9 mouse cellular contexts compared by ENCODE assay signal in genomic region chr19:5818590-5818977, GRCm38 (mm10). TPM values are rescaled to one million over a fixed set of nuclear protein-coding genes. Genes with fewer than 3 reads are reported as not detected.
DNase-seq lines count a peak whose midpoint lies in the region; ATAC-seq and TF ChIP-seq lines count a peak whose summit lies in the region.
"Had no signal": no experiment of that assay in that cellular context is flagged by ENCODE, and none has a peak within 500 bp of the region (broad histone marks: within the 10 kb centered on the region; RNA-seq: fewer than 3 reads in every experiment).

No protein-coding gene starts in this region.

- ATAC-seq in heart, embryonic 12.5 days (ENCODE audit: insufficient number of reproducible peaks, low FRiP score): no peak
- peak; percentile 27; the same call in 1 of the 2 replicates for ATAC-seq in midbrain, embryonic 12.5 days (ENCODE audit: low FRiP score, low read depth)
- no peak for ATAC-seq in midbrain, embryonic 14.5 days (ENCODE audit: low FRiP score, low TSS enrichment)
- no peak for ATAC-seq in intestine, embryonic 16.5 days
- no peak for ATAC-seq in stomach, postnatal 0 days (ENCODE audit: low FRiP score, low TSS enrichment)

- peak overlapping the region; percentile 5; the same call in 1 of the 2 replicates for H3K27ac ChIP-seq in heart, embryonic 12.5 days (ENCODE audit: poor library complexity, severe bottlenecking)
- H3K27ac ChIP-seq in midbrain, embryonic 12.5 days (replicated peaks): no peak overlapping the region
- no peak overlapping the region for H3K27ac ChIP-seq in midbrain, embryonic 14.5 days (replicated peaks; ENCODE audit: low read depth, low read length)
- H3K27ac ChIP-seq in intestine, embryonic 16.5 days (ENCODE audit: low read length): 0 out of 2 replicates have a peak overlapping the region, but pooled peaks have one; percentile 46
- H3K27ac ChIP-seq in stomach, postnatal 0 days (replicated peaks): peak overlapping the region; percentile 91

- no peak for DNase-seq in heart, postnatal 4 days
- no peak for DNase-seq in midbrain, embryonic 14.5 days
- DNase-seq in stomach, postnatal 0 days (ENCODE audit: low spot score): no peak
- no peak for DNase-seq in right cerebral cortex, adult 18-20 months
- DNase-seq in frontal cortex, postnatal 14 days (ENCODE audit: low spot score in 2 of 2): no peak

- H3K4me3 ChIP-seq in heart, embryonic 12.5 days: no peak overlapping the region
- H3K4me3 ChIP-seq in midbrain, embryonic 12.5 days: no peak overlapping the region
- H3K4me3 ChIP-seq in midbrain, embryonic 14.5 days (replicated peaks; ENCODE audit: low read depth, low read length): no peak overlapping the region
- H3K4me3 ChIP-seq in intestine, embryonic 16.5 days (ENCODE audit: low read length): no peak overlapping the region
- no peak overlapping the region for H3K4me3 ChIP-seq in stomach, postnatal 0 days (ENCODE audit: low read depth, low read length)

- no peaks in the 10 kb centered on the region for H3K27me3 ChIP-seq in heart, embryonic 12.5 days (replicated peaks)
- H3K27me3 ChIP-seq in midbrain, embryonic 12.5 days: no peaks in the 10 kb centered on the region
- H3K27me3 ChIP-seq in midbrain, embryonic 14.5 days (ENCODE audit: control insufficient read depth, insufficient read depth, low read length): no peaks in the 10 kb centered on the region
- no peaks in the 10 kb centered on the region for H3K27me3 ChIP-seq in intestine, embryonic 16.5 days (replicated peaks; ENCODE audit: control insufficient read depth, insufficient read depth, low read length)
- H3K27me3 ChIP-seq in stomach, postnatal 0 days (ENCODE audit: control insufficient read depth, insufficient read depth, low read length): no peaks in the 10 kb centered on the region
- H3K27me3 ChIP-seq: forebrain, embryonic 15.5 days had no signal

- H3K9ac ChIP-seq in heart, embryonic 12.5 days: peak overlapping the region; percentile 55; the same call in 1 of the 2 replicates
- H3K9ac ChIP-seq in midbrain, embryonic 12.5 days (replicated peaks): no peak overlapping the region
- no peak overlapping the region for H3K9ac ChIP-seq in midbrain, embryonic 14.5 days (replicated peaks; ENCODE audit: low read length)
- H3K9ac ChIP-seq in intestine, embryonic 16.5 days (ENCODE audit: low read depth, low read length): 0 out of 2 replicates have a peak overlapping the region, but pooled peaks have one; percentile 43
- H3K9ac ChIP-seq in stomach, postnatal 0 days (ENCODE audit: low read length): no peak overlapping the region

- no peaks in the 10 kb centered on the region for H3K36me3 ChIP-seq in heart, embryonic 12.5 days
- no peaks in the 10 kb centered on the region for H3K36me3 ChIP-seq in midbrain, embryonic 12.5 days
- H3K36me3 ChIP-seq in midbrain, embryonic 14.5 days (ENCODE audit: control insufficient read depth, insufficient read depth, low read length): no peaks in the 10 kb centered on the region
- H3K36me3 ChIP-seq in intestine, embryonic 16.5 days (ENCODE audit: control insufficient read depth, insufficient read depth, low read length): no peaks in the 10 kb centered on the region
- H3K36me3 ChIP-seq in stomach, postnatal 0 days (ENCODE audit: control insufficient read depth, insufficient read depth, low read length): no peaks in the 10 kb centered on the region
- H3K36me3 ChIP-seq: forebrain, embryonic 15.5 days had no signal

- TF ChIP-seq CTCF in stomach, postnatal 0 days (IDR thresholded peaks at IDR 0.05; ENCODE audit: low read depth): no peak

- peaks cover 50% of the 10 kb centered on the region for H3K4me1 ChIP-seq in heart, embryonic 12.5 days (replicated peaks)
- H3K4me1 ChIP-seq in midbrain, embryonic 12.5 days: peaks cover 25% of the 10 kb centered on the region
- H3K4me1 ChIP-seq in midbrain, embryonic 14.5 days (ENCODE audit: control insufficient read depth, insufficient read depth, low read length): peaks cover 11% of the 10 kb centered on the region
- H3K4me1 ChIP-seq in intestine, embryonic 16.5 days (ENCODE audit: control insufficient read depth, insufficient read depth, low read length): peaks cover 46% of the 10 kb centered on the region
- peaks cover 3% of the 10 kb centered on the region for H3K4me1 ChIP-seq in stomach, postnatal 0 days (replicated peaks; ENCODE audit: control insufficient read depth, insufficient read depth)

- no peak for TF ChIP-seq EP300 in stomach, postnatal 0 days (optimal IDR thresholded peaks at IDR 0.05)

- H3K9me3 ChIP-seq in heart, embryonic 12.5 days (replicated peaks): no peaks in the 10 kb centered on the region
- H3K9me3 ChIP-seq in midbrain, embryonic 12.5 days: no peaks in the 10 kb centered on the region
- H3K9me3 ChIP-seq in midbrain, embryonic 14.5 days (ENCODE audit: control insufficient read depth, low read length): no peaks in the 10 kb centered on the region
- H3K9me3 ChIP-seq in intestine, embryonic 16.5 days (ENCODE audit: control insufficient read depth, low read length): no peaks in the 10 kb centered on the region
- H3K9me3 ChIP-seq in stomach, postnatal 0 days (ENCODE audit: control insufficient read depth, low read length): no peaks in the 10 kb centered on the region
- H3K9me3 ChIP-seq: forebrain, embryonic 15.5 days had no signal

- H3K4me2 ChIP-seq in heart, embryonic 12.5 days: no peak overlapping the region
- H3K4me2 ChIP-seq in midbrain, embryonic 12.5 days (replicated peaks): no peak overlapping the region
- no peak overlapping the region for H3K4me2 ChIP-seq in midbrain, embryonic 14.5 days (ENCODE audit: low read length)
- no peak overlapping the region for H3K4me2 ChIP-seq in intestine, embryonic 16.5 days (ENCODE audit: low read depth, low read length)
- H3K4me2 ChIP-seq in stomach, postnatal 0 days (replicated peaks; ENCODE audit: low read depth): no peak overlapping the region

- 74% methylated on average over 6 of the region's 6 CpGs for WGBS in heart, embryonic 12.5 days
- 73% methylated on average over 6 of the region's 6 CpGs for WGBS in midbrain, embryonic 12.5 days
- WGBS in midbrain, embryonic 14.5 days: 74% methylated on average over 6 of the region's 6 CpGs
- WGBS in intestine, embryonic 16.5 days: 70% methylated on average over 6 of the region's 6 CpGs
- WGBS in stomach, postnatal 0 days: 74% methylated on average over 6 of the region's 6 CpGs

RNA-seq across cellular contexts. Expression of gene Scyl1, which starts 47.4 kb away (rescaled TPM):
- polyA plus RNA-seq in heart, embryonic 12.5 days (2016; fragmentation: Nextera tagmentation; extraction: Ambion mirVana): 68.1 and 68.9 TPM in 2 replicates
- total RNA-seq in heart, postnatal 4 days (2021): 10 to 100 TPM; 60.6 to 69.0 TPM
- polyA plus RNA-seq in midbrain, embryonic 12.5 days (2016; fragmentation: Nextera tagmentation; extraction: Ambion mirVana): 63.6 and 68.4 TPM in 2 replicates
- 73.5 and 78.2 TPM in 2 replicates for polyA plus RNA-seq in midbrain, embryonic 14.5 days (2014; fragmentation: Nextera tagmentation; extraction: Ambion mirVana)
- polyA plus RNA-seq in intestine, embryonic 16.5 days (2015; fragmentation: Nextera tagmentation; extraction: Ambion mirVana): 58.9 and 64.3 TPM in 2 replicates
- 38.1 and 40.9 TPM in 2 replicates for polyA plus RNA-seq in stomach, postnatal 0 days (2015; fragmentation: Nextera tagmentation; extraction: Ambion mirVana)

RNA-seq across cellular contexts. Expression of gene Frmd8, which starts 56.5 kb away (rescaled TPM):
- 33.7 and 34.2 TPM in 2 replicates for polyA plus RNA-seq in heart, embryonic 12.5 days (2016; fragmentation: Nextera tagmentation; extraction: Ambion mirVana)
- 10 to 100 TPM; 18.6 to 20.9 TPM for total RNA-seq in heart, postnatal 4 days (2021)
- polyA plus RNA-seq in midbrain, embryonic 12.5 days (2016; fragmentation: Nextera tagmentation; extraction: Ambion mirVana): 22.3 and 24.8 TPM in 2 replicates
- 8.3 and 12.2 TPM in 2 replicates for polyA plus RNA-seq in midbrain, embryonic 14.5 days (2014; fragmentation: Nextera tagmentation; extraction: Ambion mirVana)
- polyA plus RNA-seq in intestine, embryonic 16.5 days (2015; fragmentation: Nextera tagmentation; extraction: Ambion mirVana): 31.1 and 31.7 TPM in 2 replicates
- polyA plus RNA-seq in stomach, postnatal 0 days (2015; fragmentation: Nextera tagmentation; extraction: Ambion mirVana): 13.8 and 18.8 TPM in 2 replicates

RNA-seq across cellular contexts. Expression of gene Slc25a45, which starts 59.0 kb away (rescaled TPM):
- 3.5 and 3.9 TPM in 2 replicates for polyA plus RNA-seq in heart, embryonic 12.5 days (2016; fragmentation: Nextera tagmentation; extraction: Ambion mirVana)
- total RNA-seq in heart, postnatal 4 days (2021): 1 to 10 TPM; 5.4 to 6.2 TPM
- 1.9 and 3.4 TPM in 2 replicates for polyA plus RNA-seq in midbrain, embryonic 12.5 days (2016; fragmentation: Nextera tagmentation; extraction: Ambion mirVana)
- polyA plus RNA-seq in midbrain, embryonic 14.5 days (2014; fragmentation: Nextera tagmentation; extraction: Ambion mirVana): 0.73 and 1.2 TPM in 2 replicates
- polyA plus RNA-seq in intestine, embryonic 16.5 days (2015; fragmentation: Nextera tagmentation; extraction: Ambion mirVana): 3.4 and 4.1 TPM in 2 replicates
- polyA plus RNA-seq in stomach, postnatal 0 days (2015; fragmentation: Nextera tagmentation; extraction: Ambion mirVana): 2.9 and 3.2 TPM in 2 replicates

Comparison
In these comparisons a context has a peak if more than half of its experiments do, and no peak if none do; other contexts are left out.
1. H3K27ac ChIP-seq: peak in heart, embryonic 12.5 days (single experiment), intestine, embryonic 16.5 days (single experiment) and stomach, postnatal 0 days (single experiment); none in midbrain, embryonic 12.5 days (single experiment) and midbrain, embryonic 14.5 days (single experiment).
2. H3K9ac ChIP-seq: peak in heart, embryonic 12.5 days (single experiment) and intestine, embryonic 16.5 days (single experiment); none in midbrain, embryonic 12.5 days (single experiment), midbrain, embryonic 14.5 days (single experiment) and stomach, postnatal 0 days (single experiment).